Mouse (Mus musculus) cerebellum, adult 9-11 months (tissue): ENCODE results near the gene Nrxn2.

Experiments
- DNase-seq: peaks from one replicate; pipeline ENCODE4 v3.0.0; 2022

Nrxn2 gene

GRCm38 (mm10) chr19:6496462-6497149 lies 78.1 kb downstream of the Nrxn2 start:
- DNase-seq, result no peak

- peak; percentile 91 for DNase-seq
Observed at GRCm38 (mm10) chr19:6497150-6497801, 78.7 kb downstream of the Nrxn2 start.

- DNase-seq, result peak; percentile 80
Observed at GRCm38 (mm10) chr19:6497803-6498202, 79.3 kb downstream of the Nrxn2 start.

- DNase-seq, result peak; percentile 78
Observed at GRCm38 (mm10) chr19:6498350-6499131, 80.0 kb downstream of the Nrxn2 start.

- peak; percentile 75 for DNase-seq
Observed at GRCm38 (mm10) chr19:6499860-6500635, 81.5 kb downstream of the Nrxn2 start.

- no peak for DNase-seq
Observed at GRCm38 (mm10) chr19:6500636-6501025, 82.1 kb downstream of the Nrxn2 start.

- peak; percentile 88 for DNase-seq
Observed at GRCm38 (mm10) chr19:6502035-6502541, 83.6 kb downstream of the Nrxn2 start.

GRCm38 (mm10) chr19:6502543-6503319 lies 84.2 kb downstream of the Nrxn2 start:
- peak; percentile 77 for DNase-seq

- peak; percentile 79 for DNase-seq
Observed at GRCm38 (mm10) chr19:6503926-6504655, 85.6 kb downstream of the Nrxn2 start.

- DNase-seq, result peak; percentile 58
Observed at GRCm38 (mm10) chr19:6504656-6505045, 86.1 kb downstream of the Nrxn2 start.

GRCm38 (mm10) chr19:6507393-6507792 lies 88.9 kb downstream of the Nrxn2 start:
- DNase-seq, result no peak

GRCm38 (mm10) chr19:6509881-6510280 lies 91.3 kb downstream of the Nrxn2 start:
- no peak for DNase-seq

- DNase-seq, result no peak
Observed at GRCm38 (mm10) chr19:6510546-6510945, 92.0 kb downstream of the Nrxn2 start.

GRCm38 (mm10) chr19:6513389-6514139 lies 95.0 kb downstream of the Nrxn2 start:
- no peak for DNase-seq

- DNase-seq, result no peak
Observed at GRCm38 (mm10) chr19:6514940-6515339, 96.4 kb downstream of the Nrxn2 start.

- DNase-seq, result no peak
Observed at GRCm38 (mm10) chr19:6515448-6515847, 96.9 kb downstream of the Nrxn2 start.

GRCm38 (mm10) chr19:6516153-6516552 lies 97.6 kb downstream of the Nrxn2 start:
- DNase-seq, result peak; percentile 73

- no peak for DNase-seq
Observed at GRCm38 (mm10) chr19:6518601-6519000, 100.1 kb downstream of the Nrxn2 start.

GRCm38 (mm10) chr19:6519483-6519882 lies 101.0 kb downstream of the Nrxn2 start:
- DNase-seq, result no peak

GRCm38 (mm10) chr19:6521630-6522029 lies 103.1 kb downstream of the Nrxn2 start:
- no peak for DNase-seq
